Mouse (Mus musculus) CH12.LX (cell line): Measurements from ENCODE around the gene Snhg11. TPM values are rescaled to one million over a fixed set of nuclear protein-coding genes. Genes with fewer than 3 reads are reported as not detected.

ENCODE experiments used
- DNase-seq: peaks from one replicate; pipeline ENCODE4 v3.0.0-alpha.2; 2013; ENCODE audit errors: extremely low read depth
- H3K27ac ChIP-seq: 2 replicates; pipeline ENCODE4 v1.5.1; 2012; ENCODE audit warnings: low read depth, mild to moderate bottlenecking, control low read depth, moderate library complexity; ENCODE audit not compliant: insufficient read depth
- H3K27me3 ChIP-seq: replicated peaks from 2 replicates; pipeline ENCODE3; 2012; ENCODE audit warnings: inconsistent platforms
- H3K36me3 ChIP-seq, 2 experiments: replicated peaks in 1 of 2; 2 replicates each; pipeline versions ENCODE3 to v1.6.1; 2012; ENCODE audit warnings: inconsistent platforms in 1 of 2, low read length in 1 of 2, mild to moderate bottlenecking in 1 of 2, mixed read lengths in 1 of 2, moderate library complexity in 1 of 2; ENCODE audit not compliant: control insufficient read depth in 1 of 2, insufficient read depth in 1 of 2
- H3K4me1 ChIP-seq, 2 experiments: 2 replicates each; pipeline ENCODE4 v1.6.1; 2012; ENCODE audit warnings: inconsistent platforms in 1 of 2, moderate library complexity in 1 of 2; ENCODE audit not compliant: insufficient read depth in 2 of 2, control insufficient read depth in 1 of 2
- H3K4me2 ChIP-seq: 2 replicates; pipeline ENCODE4 v1.6.1; 2012; ENCODE audit warnings: low read depth, mild to moderate bottlenecking, control low read depth; ENCODE audit not compliant: poor library complexity, insufficient read depth, severe bottlenecking
- H3K4me3 ChIP-seq, 3 experiments: fragments of 150-350 bp in 1 of 3; sonication (generic) in 1 of 3; replicated peaks in 1 of 3; 2 replicates each; pipeline versions ENCODE3 to v1.5.1; 2011 to 2012; ENCODE audit warnings: low read depth in 2 of 3, low read length in 2 of 3, mild to moderate bottlenecking in 2 of 3, moderate library complexity in 2 of 3, control low read depth in 1 of 3, improper control_type of control experiment in 1 of 3, inconsistent platforms in 1 of 3, mixed read lengths in 1 of 3; ENCODE audit not compliant: poor library complexity in 1 of 3
- H3K79me2 ChIP-seq: replicated peaks from 2 replicates; pipeline ENCODE4 v1.6.1; 2012; ENCODE audit warnings: mild to moderate bottlenecking, moderate library complexity; ENCODE audit not compliant: control insufficient read depth, poor library complexity, insufficient read depth, severe bottlenecking; ENCODE audit errors: extremely low read depth
- H3K9ac ChIP-seq: 2 replicates; pipeline ENCODE4 v1.6.1; 2012; ENCODE audit warnings: low read depth, mild to moderate bottlenecking, control low read depth, moderate library complexity; ENCODE audit not compliant: insufficient read depth
- H3K9me3 ChIP-seq: replicated peaks from 2 replicates; pipeline ENCODE3; 2012; ENCODE audit warnings: low read length, inconsistent platforms, mixed read lengths
- BHLHE40 ChIP-seq: IDR thresholded peaks from 2 replicates; pipeline ENCODE4 v1.6.1; 2011; ENCODE audit warnings: mild to moderate bottlenecking, low read depth, low read length, improper control_type of control experiment
- CTCF ChIP-seq, 2 experiments: IDR thresholded peaks in 1 of 2; conservative IDR thresholded peaks in 1 of 2; 2 replicates each; pipeline ENCODE4 v1.5.1; 2011 to 2012; ENCODE audit warnings: low read depth in 2 of 2, low read length in 2 of 2, improper control_type of control experiment in 1 of 2, inconsistent platforms in 1 of 2, mild to moderate bottlenecking in 1 of 2, moderate library complexity in 1 of 2
- E2F4 ChIP-seq: IDR thresholded peaks from 2 replicates; pipeline ENCODE4 v1.6.1; 2011; ENCODE audit warnings: low read depth, low read length, improper control_type of control experiment; ENCODE audit not compliant: insufficient replicate concordance
- EP300 ChIP-seq: IDR thresholded peaks from 2 replicates; pipeline ENCODE4 v1.6.1; 2011; ENCODE audit warnings: low read length, improper control_type of control experiment
- ETS1 ChIP-seq: conservative IDR thresholded peaks from 2 replicates; pipeline ENCODE4 v1.6.1; 2012; ENCODE audit warnings: low read depth, mild to moderate bottlenecking, inconsistent platforms, low read length, improper control_type of control experiment, moderate library complexity
- IRF4 ChIP-seq: IDR thresholded peaks from 2 replicates; pipeline ENCODE4 v1.6.1; 2014; ENCODE audit warnings: low read depth, mild to moderate bottlenecking, inconsistent platforms, low read length, improper control_type of control experiment
- JUN ChIP-seq: IDR thresholded peaks from 2 replicates; pipeline ENCODE4 v1.6.1; 2011; ENCODE audit warnings: low read depth, mild to moderate bottlenecking, low read length, improper control_type of control experiment, moderate library complexity; ENCODE audit not compliant: insufficient read depth
- MAX ChIP-seq: IDR thresholded peaks from 2 replicates; pipeline ENCODE4 v1.6.1; 2011; ENCODE audit warnings: low read length, improper control_type of control experiment
- MAZ ChIP-seq: IDR thresholded peaks from 2 replicates; pipeline ENCODE4 v1.6.1; 2012; ENCODE audit warnings: low read depth, mild to moderate bottlenecking, inconsistent platforms, low read length, improper control_type of control experiment, moderate library complexity
- MXI1 ChIP-seq: IDR thresholded peaks from 2 replicates; pipeline ENCODE4 v1.6.1; 2011; ENCODE audit warnings: mild to moderate bottlenecking, low read depth, low read length, improper control_type of control experiment
- MYC ChIP-seq: IDR thresholded peaks from 2 replicates; pipeline ENCODE4 v1.6.1; 2011; ENCODE audit warnings: low read depth, mild to moderate bottlenecking, improper control_type of control experiment, low read length
- POLR2AphosphoS2 ChIP-seq: IDR thresholded peaks from 2 replicates; pipeline ENCODE4 v1.6.1; 2011; ENCODE audit warnings: low read depth, low read length, improper control_type of control experiment
- RAD21 ChIP-seq: IDR thresholded peaks from 2 replicates; pipeline ENCODE4 v1.6.1; 2011; ENCODE audit warnings: low read depth, mild to moderate bottlenecking, low read length, improper control_type of control experiment, moderate library complexity
- SIN3A ChIP-seq: IDR thresholded peaks from 2 replicates; pipeline ENCODE4 v1.6.1; 2012; ENCODE audit warnings: low read length, improper control_type of control experiment, inconsistent platforms
- TBP ChIP-seq: conservative IDR thresholded peaks from 2 replicates; pipeline ENCODE4 v1.6.1; 2011; ENCODE audit warnings: low read depth, low read length, improper control_type of control experiment
- TCF12 ChIP-seq: IDR thresholded peaks from 2 replicates; pipeline ENCODE4 v1.6.1; 2014; ENCODE audit warnings: low read depth, mild to moderate bottlenecking, inconsistent platforms, low read length, improper control_type of control experiment
- UBTF ChIP-seq: IDR thresholded peaks from 2 replicates; pipeline ENCODE4 v1.6.1; 2012; ENCODE audit warnings: low read depth, mild to moderate bottlenecking, inconsistent platforms, low read length, improper control_type of control experiment, moderate library complexity
- USF1 ChIP-seq: IDR thresholded peaks from 2 replicates; pipeline ENCODE4 v1.6.1; 2014; ENCODE audit warnings: low read depth, mild to moderate bottlenecking, inconsistent platforms, low read length, improper control_type of control experiment
- USF2 ChIP-seq: conservative IDR thresholded peaks from 2 replicates; pipeline ENCODE4 v1.6.1; 2011; ENCODE audit warnings: low read depth, low read length, improper control_type of control experiment
- ZMIZ1 ChIP-seq: IDR thresholded peaks from 2 replicates; pipeline ENCODE4 v1.6.1; 2012; ENCODE audit warnings: low read depth, mild to moderate bottlenecking, inconsistent platforms, low read length, improper control_type of control experiment
- ZNF384 ChIP-seq: IDR thresholded peaks from 2 replicates; pipeline ENCODE4 v1.6.1; 2012; ENCODE audit warnings: low read depth, low read length, improper control_type of control experiment, inconsistent platforms
- dilution Hi-C: fragments of 300-500 bp; cut with MboI; formaldehyde crosslinking; loops from 2 replicates; pipeline ENCODE4 v1.14.3; 2020; ENCODE audit warnings: low sequenced_read_pairs; ENCODE audit not compliant: extremely low pct_unique_long_range_greater_than_20kb, extremely low pct_ligation_motif_present
- in situ Hi-C: fragments of 300-500 bp; cut with MboI; formaldehyde crosslinking; loops from 3 replicates; pipeline ENCODE4 v1.14.3; 2019; ENCODE audit warnings: low sequenced_read_pairs, low pct_ligation_motif_present, low pct_unique_long_range_greater_than_20kb, mixed read lengths
- polyA plus RNA-seq: library from polyadenylated mRNA; unstranded; fragments of >175 nt; gene quantifications from 2 replicates; pipeline ENCODE4 v1.2.1, GENCODE M21; 2012; ENCODE audit warnings: low read depth; ENCODE audit not compliant: insufficient read length
- total RNA-seq, 2 experiments: library from RNA; depleted of rRNA; stranded (reverse); fragments of 300-350 nt in 1 of 2; fragments of >200 nt in 1 of 2; gene quantifications; 2 replicates each; pipeline ENCODE4 v1.2.3; 2012 to 2014

The Snhg11 gene
- total and polyA plus RNA-seq, 3 experiments, result 0.04 to 0.13 TPM; not detected in 1

DNA sequence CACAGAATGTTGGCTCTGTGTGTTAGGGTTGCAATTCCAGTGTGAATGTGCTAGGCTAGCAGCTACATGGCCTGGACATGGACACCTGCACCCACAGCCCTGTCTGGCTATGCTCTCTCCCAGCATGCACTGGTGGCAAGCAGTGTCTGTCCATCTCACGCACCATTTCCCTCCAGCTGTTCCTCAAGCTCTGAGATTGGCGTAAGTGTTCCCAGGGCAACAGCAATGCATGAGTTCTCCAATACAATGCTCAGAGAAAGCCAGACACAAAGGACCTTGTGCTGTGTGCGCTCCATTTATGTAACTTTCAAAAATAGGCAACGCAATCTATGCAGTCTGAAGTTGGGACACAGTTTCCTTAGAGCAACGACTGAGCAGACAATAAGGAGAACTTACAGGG lies 31.9 kb upstream of the Snhg11 start:
- dilution Hi-C loops, result no loop called here

GRCm38 (mm10) chr2:158346467-158346866 lies 29.0 kb upstream of the Snhg11 start:
- Histone ChIP-seq H3K27ac (no peak overlapping the region), H3K4me3 (no peak overlapping the region), H3K4me1 (peaks cover 3 to 18% of the 10 kb centered on the region in 2 experiments; a peak in 3 of 4 replicates), H3K27me3 (peaks cover 11% of the 10 kb centered on the region), H3K79me2 (no peaks in the 10 kb centered on the region), H3K4me2 (no peak overlapping the region), H3K9me3 (no peaks in the 10 kb centered on the region), H3K36me3 (peaks cover 0 to 2% of the 10 kb centered on the region in 2 experiments), H3K9ac (no peak overlapping the region)
- no peak for DNase-seq
- dilution Hi-C loops, result no loop called here
- in situ Hi-C loops, result no loop called here
- TF ChIP-seq USF1 (no peak), RAD21 (no peak), TBP (no peak), MAX (no peak), MAZ (no peak), UBTF (no peak), USF2 (no peak), ETS1 (no peak), SIN3A (no peak), ZNF384 (no peak), MXI1 (no peak), MYC (no peak), CTCF (conservative IDR thresholded peaks at IDR 0.05 in 1 of 2, IDR thresholded peaks at IDR 0.05 in 1 of 2; ENCODE audit: low read depth in 2 of 2, low read length in 2 of 2) (no peak), EP300 (no peak), IRF4 (no peak), POLR2AphosphoS2 (no peak), E2F4 (no peak)

More for the DNA sequence above, 31.9 kb upstream of the Snhg11 start:
- H3K9me3 ChIP-seq, result no peaks in the 10 kb centered on the region
- in situ Hi-C loops, result loop anchor here (5.0 kb wide), 1 partner anchor 61 kb away; no protein-coding TSS in a partner anchor
- H3K9ac ChIP-seq, result no peak overlapping the region
- no peak overlapping the region for H3K27ac ChIP-seq
- H3K79me2 ChIP-seq, result no peaks in the 10 kb centered on the region
- TF ChIP-seq BHLHE40 (no peak), ZMIZ1 (no peak), JUN (no peak), SIN3A (no peak), TCF12 (no peak), CTCF (conservative IDR thresholded peaks at IDR 0.05 in 1 of 2, IDR thresholded peaks at IDR 0.05 in 1 of 2; ENCODE audit: low read depth in 2 of 2, low read length in 2 of 2) (no peak)
- no peak overlapping the region for H3K4me2 ChIP-seq
- peaks cover 3 to 6% of the 10 kb centered on the region in 2 experiments; a peak in 3 of 4 replicates for H3K4me1 ChIP-seq
- no peaks in the 10 kb centered on the region for H3K36me3 ChIP-seq
- H3K4me3 ChIP-seq, result no peak overlapping the region
- no peak for DNase-seq
- peaks cover 23% of the 10 kb centered on the region for H3K27me3 ChIP-seq
